Mouse (Mus musculus): ENCODE data around the gene Impdh2. TPM values are rescaled to one million over a fixed set of nuclear protein-coding genes. Genes with fewer than 3 reads are reported as not detected.

The Impdh2 gene
- polyA plus RNA-seq, 1 experiment = 160 TPM

DNA sequence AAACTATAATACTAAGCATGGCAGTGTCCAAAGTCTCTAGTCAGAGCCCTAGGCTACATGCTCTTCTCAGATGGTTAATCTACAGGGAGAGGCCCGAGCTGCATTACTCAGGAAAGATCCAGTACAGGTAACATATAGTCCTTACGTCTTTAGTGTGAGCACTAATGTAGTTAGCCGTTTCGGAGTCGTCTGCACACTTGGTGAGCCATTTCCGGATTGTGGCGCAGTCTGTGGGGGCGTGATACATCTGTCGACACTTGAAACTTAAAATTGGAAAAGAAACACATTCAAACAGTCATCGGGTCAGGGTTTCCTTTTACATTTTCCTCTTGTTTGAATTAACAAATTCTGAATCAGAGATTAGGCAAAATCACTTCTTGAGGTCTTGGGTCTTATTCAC is 51.4 kb downstream of the Impdh2 start:
- Histone ChIP-seq H3K27me3 (ENCODE audit: control insufficient read depth, insufficient read depth, low read length) (no peaks in the 10 kb centered on the region), H3K4me3 (ENCODE audit: control insufficient read depth, insufficient read depth, low read length) (no peak overlapping the region), H3K4me1 (replicated peaks; ENCODE audit: control insufficient read depth, insufficient read depth, low read length) (0 out of 2 replicates have a peak, but pooled peaks cover under 1% of the 10 kb centered on the region), H3K36me3 (ENCODE audit: control insufficient read depth, insufficient read depth, low read length) (peaks cover 90% of the 10 kb centered on the region), H3K27ac (ENCODE audit: control insufficient read depth, insufficient read depth, low read length) (no peak overlapping the region)
- TF ChIP-seq POLR2A (IDR thresholded peaks at IDR 0.05; ENCODE audit: control insufficient read depth, extremely low read depth, insufficient read depth, low read length, poor library complexity) (no peak), CTCF (IDR thresholded peaks at IDR 0.05; ENCODE audit: borderline replicate concordance, control insufficient read depth, extremely low read depth, insufficient read depth, low read length, poor library complexity) (no peak)
- 95% methylated on average over 10 of the region's 10 CpGs for WGBS
- no peak for DNase-seq

Other genes starting within 250 kb of the Impdh2 start
- 800 and 899 TPM in 2 replicates for gene Gpx1, start 221.4 kb upstream of the Impdh2 start, polyA plus RNA-seq (2012; rRNA removed)
- 100 and 104 TPM in 2 replicates for gene Usp4, start 212.4 kb upstream of the Impdh2 start, polyA plus RNA-seq (2012; rRNA removed)
- gene 1700102P08Rik, start 167.5 kb upstream of the Impdh2 start, polyA plus RNA-seq (2012; rRNA removed) = 0.70 and 1.9 TPM in 2 replicates
- gene Ccdc36, start 131.8 kb upstream of the Impdh2 start, polyA plus RNA-seq (2012; rRNA removed) = 0.09 and 0.12 TPM in 2 replicates
- gene BC048562, start 123.8 kb upstream of the Impdh2 start, polyA plus RNA-seq (2012; rRNA removed) = not detected in 2 replicates
- gene Ccdc71, start 99.8 kb upstream of the Impdh2 start, polyA plus RNA-seq (2012; rRNA removed) = 39.6 and 40.2 TPM in 2 replicates
- 16.9 and 21.0 TPM in 2 replicates for gene Klhdc8b, start 98.7 kb upstream of the Impdh2 start, polyA plus RNA-seq (2012; rRNA removed)
- gene Lamb2, start 80.5 kb upstream of the Impdh2 start, polyA plus RNA-seq (2012; rRNA removed) = 16.1 and 33.7 TPM in 2 replicates
- 318 and 335 TPM in 2 replicates for gene Usp19, start 69.7 kb upstream of the Impdh2 start, polyA plus RNA-seq (2012; rRNA removed)
- gene Qars, start 52.6 kb upstream of the Impdh2 start, polyA plus RNA-seq (2012; rRNA removed) = 376 and 382 TPM in 2 replicates
- 200 and 225 TPM in 2 replicates for gene Qrich1, start 43.5 kb upstream of the Impdh2 start, polyA plus RNA-seq (2012; rRNA removed)
- 65.5 and 74.2 TPM in 2 replicates for gene Ndufaf3, start 7.1 kb downstream of the Impdh2 start, polyA plus RNA-seq (2012; rRNA removed)
- gene Dalrd3, start 9.6 kb downstream of the Impdh2 start, polyA plus RNA-seq (2012; rRNA removed) = 418 and 504 TPM in 2 replicates
- gene Wdr6, start 18.5 kb downstream of the Impdh2 start, polyA plus RNA-seq (2012; rRNA removed) = 106 and 112 TPM in 2 replicates
- 6.6 and 10.5 TPM in 2 replicates for gene P4htm, start 37.4 kb downstream of the Impdh2 start, polyA plus RNA-seq (2012; rRNA removed)
- gene Arih2, start 89.1 kb downstream of the Impdh2 start, polyA plus RNA-seq (2012; rRNA removed) = 56.0 and 63.0 TPM in 2 replicates
- gene Slc25a20, start 101.8 kb downstream of the Impdh2 start, polyA plus RNA-seq (2012; rRNA removed) = 19.8 and 24.7 TPM in 2 replicates
- 5.7 and 5.8 TPM in 2 replicates for gene Prkar2a, start 129.0 kb downstream of the Impdh2 start, polyA plus RNA-seq (2012; rRNA removed)
- 148 and 163 TPM in 2 replicates for gene Ip6k2, start 223.5 kb downstream of the Impdh2 start, polyA plus RNA-seq (2012; rRNA removed)
- 24.4 and 30.0 TPM in 2 replicates for gene Nckipsd, start 248.1 kb downstream of the Impdh2 start, polyA plus RNA-seq (2012; rRNA removed)